Comparison of ENCODE assay signal across 27 mouse cellular contexts in genomic region chr3:115674665-115675064, GRCm38 (mm10). TPM values are rescaled to one million over a fixed set of nuclear protein-coding genes. Genes with fewer than 3 reads are reported as not detected.
"Had no signal": no experiment of that assay in that cellular context is flagged by ENCODE, and none has a peak within 500 bp of the region (broad histone marks: within the 10 kb centered on the region; RNA-seq: fewer than 3 reads in every experiment).

No protein-coding gene starts in this region.

- H3K4me1 ChIP-seq: embryonic facial prominence, embryonic 15.5 days; forebrain, embryonic 13.5 days; forebrain, embryonic 15.5 days had no signal

- H3K27me3 ChIP-seq: embryonic facial prominence, embryonic 12.5 days; embryonic facial prominence, embryonic 13.5 days; embryonic facial prominence, embryonic 15.5 days; forebrain, embryonic 12.5 days; forebrain, embryonic 13.5 days; forebrain, embryonic 15.5 days had no signal

- H3K9me3 ChIP-seq: embryonic facial prominence, embryonic 10.5 days; embryonic facial prominence, embryonic 12.5 days; embryonic facial prominence, embryonic 13.5 days; embryonic facial prominence, embryonic 15.5 days; forebrain, embryonic 10.5 days; forebrain, embryonic 12.5 days; forebrain, embryonic 13.5 days; forebrain, embryonic 15.5 days had no signal

- H3K27ac ChIP-seq: embryonic facial prominence, embryonic 10.5 days; embryonic facial prominence, embryonic 12.5 days; embryonic facial prominence, embryonic 13.5 days; embryonic facial prominence, embryonic 15.5 days; forebrain, embryonic 10.5 days; forebrain, embryonic 12.5 days; forebrain, embryonic 13.5 days; forebrain, embryonic 15.5 days had no signal

- ATAC-seq: forebrain, embryonic 13.5 days; forebrain, embryonic 14.5 days; forebrain, embryonic 15.5 days; forebrain, embryonic 16.5 days; forebrain, postnatal 0 days had no signal

- H3K4me3 ChIP-seq: embryonic facial prominence, embryonic 10.5 days; embryonic facial prominence, embryonic 12.5 days; embryonic facial prominence, embryonic 13.5 days; embryonic facial prominence, embryonic 15.5 days; erythroblast, embryonic 14.5 days; forebrain, embryonic 10.5 days; forebrain, embryonic 12.5 days; forebrain, embryonic 13.5 days; forebrain, embryonic 15.5 days; gastrocnemius, adult 2 months; heart, adult 2 months had no signal

- DNase-seq: cerebellum, adult 2 months; cerebellum, adult 8-10 months; cerebellum, adult 9-10 months; cerebellum, adult 9-11 months; cerebellum, postnatal 10 days; cerebellum, postnatal 14 days; cerebellum, postnatal 25 days; cerebellum, postnatal 36 days; embryo, embryonic 11 days; forebrain, postnatal 0 days; gastrocnemius, adult 2 months; gastrocnemius, postnatal 10 days; gastrocnemius, postnatal 25 days; gastrocnemius, postnatal 36 days; heart, adult 18-20 months; heart, adult 2 months had no signal

- H3K9ac ChIP-seq: embryonic facial prominence, embryonic 12.5 days; embryonic facial prominence, embryonic 13.5 days; embryonic facial prominence, embryonic 15.5 days; forebrain, embryonic 12.5 days; forebrain, embryonic 13.5 days; forebrain, embryonic 15.5 days; forebrain, postnatal 0 days had no signal

- H3K4me2 ChIP-seq: embryonic facial prominence, embryonic 12.5 days; embryonic facial prominence, embryonic 13.5 days; embryonic facial prominence, embryonic 15.5 days; forebrain, embryonic 12.5 days; forebrain, embryonic 13.5 days; forebrain, embryonic 15.5 days had no signal

- H3K36me3 ChIP-seq: embryonic facial prominence, embryonic 10.5 days; embryonic facial prominence, embryonic 12.5 days; embryonic facial prominence, embryonic 13.5 days; embryonic facial prominence, embryonic 15.5 days; forebrain, embryonic 10.5 days; forebrain, embryonic 12.5 days; forebrain, embryonic 15.5 days had no signal

RNA-seq across cellular contexts. Expression of gene S1pr1, which starts 40.2 kb away (rescaled TPM):
- polyA plus RNA-seq: erythroblast, embryonic 14.5 days had no signal
